Mouse (Mus musculus) liver, postnatal 0 days (tissue): ENCODE data around the gene Ncbp1. TPM values are rescaled to one million over a fixed set of nuclear protein-coding genes. Genes with fewer than 3 reads are reported as not detected.

ENCODE experiments used
- ATAC-seq: fragments of 200-750 bp; cut with Nextera tagmentation; 2 replicates; pipeline ENCODE4 v1.8.0; 2017; ENCODE audit warnings: mild to moderate bottlenecking, moderate library complexity
- DNase-seq: peaks from one replicate; pipeline ENCODE4 v3.0.0-alpha.2; 2016
- H3K27ac ChIP-seq: fragments of 300-500 bp; sonication (generic); 2 replicates; pipeline ENCODE4 v1.5.1; 2014; ENCODE audit warnings: antibody characterized with exemption, moderate library complexity, mild to moderate bottlenecking, low read depth
- H3K27me3 ChIP-seq: fragments of 300-500 bp; sonication (generic); 2 replicates; pipeline ENCODE4 v1.6.1; 2014; ENCODE audit warnings: low read length, control low read depth, mixed read lengths; ENCODE audit not compliant: insufficient read depth
- H3K36me3 ChIP-seq: fragments of 300-500 bp; sonication (generic); replicated peaks from 2 replicates; pipeline ENCODE4 v1.6.1; 2014; ENCODE audit warnings: mild to moderate bottlenecking, control low read depth, low read length, moderate library complexity, mixed read lengths; ENCODE audit not compliant: insufficient read depth
- H3K4me1 ChIP-seq: fragments of 300-500 bp; sonication (generic); 2 replicates; pipeline ENCODE4 v1.6.1; 2014; ENCODE audit warnings: antibody characterized with exemption, mild to moderate bottlenecking, control low read depth; ENCODE audit not compliant: insufficient read depth
- H3K4me2 ChIP-seq: fragments of 300-500 bp; sonication (generic); 2 replicates; pipeline ENCODE4 v1.6.1; 2014; ENCODE audit warnings: low read depth, mild to moderate bottlenecking, low read length, moderate library complexity, mixed read lengths
- H3K4me3 ChIP-seq: fragments of 300-500 bp; sonication (generic); 2 replicates; pipeline ENCODE4 v1.5.1; 2014; ENCODE audit warnings: low read depth, low read length
- H3K9ac ChIP-seq: fragments of 300-500 bp; sonication (generic); replicated peaks from 2 replicates; pipeline ENCODE4 v1.6.1; 2014; ENCODE audit warnings: mild to moderate bottlenecking, moderate library complexity
- H3K9me3 ChIP-seq: fragments of 300-500 bp; sonication (generic); 2 replicates; pipeline ENCODE4 v1.6.1; 2016; ENCODE audit warnings: mild to moderate bottlenecking, control low read depth, low read length, mixed read lengths
- CTCF ChIP-seq: sonication (generic); IDR thresholded peaks from 2 replicates; pipeline ENCODE4 v1.5.1; 2016; ENCODE audit warnings: antibody characterized with exemption, low read depth
- EP300 ChIP-seq: IDR thresholded peaks from 2 replicates; pipeline ENCODE4 v1.6.1; 2016; ENCODE audit warnings: antibody characterized with exemption, low read depth, mild to moderate bottlenecking
- WGBS: fragments of 180-500 bp; shearing (Covaris S2); extraction: QIAGEN DNeasy Blood & Tissue Kit; methylation state at CpG from one replicate; pipeline ENCODE4 v1.1.7; 2014; ENCODE audit not compliant: insufficient replicate concordance; 5-methylcytosine and 5-hydroxymethylcytosine counted together
- polyA plus RNA-seq: library from polyadenylated mRNA; unstranded; fragments of >200 nt; fragmentation: Nextera tagmentation; extraction: Ambion mirVana; gene quantifications from 2 replicates; pipeline ENCODE4 v1.2.1, GENCODE M21; 2015

Ncbp1 gene
- polyA plus RNA-seq = 18.2 and 19.6 TPM in 2 replicates

DNA sequence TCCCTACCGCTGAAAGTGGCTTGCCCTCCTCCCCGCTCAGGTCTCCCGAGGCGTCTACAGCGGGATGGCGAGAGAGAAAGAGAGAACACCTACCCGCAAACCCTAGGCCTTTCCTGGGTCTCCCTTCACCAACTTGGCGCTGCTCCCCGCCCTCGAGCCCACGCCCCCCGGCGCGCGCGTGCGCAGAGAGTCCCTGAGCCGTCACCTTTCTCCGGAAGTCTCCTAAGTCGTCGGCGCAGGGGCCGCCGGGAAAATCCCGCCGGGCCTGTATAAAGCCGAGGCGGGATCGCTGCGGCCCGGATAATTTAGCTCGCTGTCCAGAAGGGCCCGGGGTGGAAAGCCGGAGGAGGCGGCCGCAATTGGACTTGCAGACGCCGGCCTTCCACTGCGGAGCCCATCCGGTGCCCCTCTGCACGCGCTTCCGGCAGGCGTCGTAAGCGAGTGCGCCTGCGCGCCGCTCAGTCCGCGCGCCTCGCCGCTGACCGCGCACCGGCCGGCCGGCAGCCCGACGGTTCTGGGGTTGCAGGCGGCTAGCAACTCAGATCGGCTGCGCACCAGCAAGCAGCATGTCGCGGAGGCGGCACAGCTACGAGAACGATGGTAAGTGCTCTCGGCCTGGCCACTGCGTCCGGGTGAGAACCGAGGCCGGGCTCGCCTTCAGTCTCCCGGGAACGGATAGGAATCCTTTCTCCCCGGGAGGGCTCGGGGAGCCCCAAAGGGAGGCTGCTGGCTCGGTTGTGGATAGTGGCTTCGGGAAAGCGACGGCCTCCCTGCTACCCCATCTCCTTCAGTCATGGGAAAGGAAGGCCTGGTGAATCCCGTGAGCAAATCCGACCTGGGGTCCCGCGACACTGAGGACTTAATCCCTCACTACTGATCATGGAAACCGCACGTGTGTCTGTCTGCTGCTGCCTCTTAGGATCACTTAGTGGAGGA lies at the start of gene Ncbp1, which contains the start of gene Tstd2:
TSS of gene Ncbp1 (plus strand) at position 327 of the 936 bp plus-strand sequence.
TSS of gene Tstd2 (minus strand) at position 408 of the 936 bp plus-strand sequence.
- peak within 1 kb of the TSS; percentile 90 for H3K4me3 ChIP-seq
- H3K9ac ChIP-seq = peak within 1 kb of the TSS; percentile 90
- WGBS = under 1% methylated on average over 86 of the region's 90 CpGs
- no peaks in the 10 kb centered on the region for H3K27me3 ChIP-seq
- ATAC-seq (peak; percentile 91), DNase-seq (peak; percentile 95)
- peak within 1 kb of the TSS; percentile 97 for H3K4me2 ChIP-seq
- H3K9me3 ChIP-seq = no peaks in the 10 kb centered on the region
- H3K4me1 ChIP-seq = peaks cover 24% of the 10 kb centered on the region
- H3K36me3 ChIP-seq = peaks cover 9% of the 10 kb centered on the region
- TF ChIP-seq CTCF (no peak), EP300 (no peak; the same call in 1 of the 2 replicates)
- peak within 1 kb of the TSS; percentile 91 for H3K27ac ChIP-seq

GRCm38 (mm10) chr4:46089524-46090125 lies 48.8 kb upstream of the Ncbp1 start:
- Histone ChIP-seq H3K4me2 (no peak overlapping the region), H3K27me3 (no peaks in the 10 kb centered on the region), H3K9me3 (no peaks in the 10 kb centered on the region), H3K27ac (no peak overlapping the region), H3K4me1 (no peaks in the 10 kb centered on the region), H3K36me3 (peaks cover 25% of the 10 kb centered on the region), H3K9ac (no peak overlapping the region), H3K4me3 (no peak overlapping the region)
- DNase-seq (no peak), ATAC-seq (no peak)
- 91% methylated on average over 14 of the region's 14 CpGs for WGBS
- TF ChIP-seq CTCF = no peak
- TF ChIP-seq EP300 = no peak

DNA sequence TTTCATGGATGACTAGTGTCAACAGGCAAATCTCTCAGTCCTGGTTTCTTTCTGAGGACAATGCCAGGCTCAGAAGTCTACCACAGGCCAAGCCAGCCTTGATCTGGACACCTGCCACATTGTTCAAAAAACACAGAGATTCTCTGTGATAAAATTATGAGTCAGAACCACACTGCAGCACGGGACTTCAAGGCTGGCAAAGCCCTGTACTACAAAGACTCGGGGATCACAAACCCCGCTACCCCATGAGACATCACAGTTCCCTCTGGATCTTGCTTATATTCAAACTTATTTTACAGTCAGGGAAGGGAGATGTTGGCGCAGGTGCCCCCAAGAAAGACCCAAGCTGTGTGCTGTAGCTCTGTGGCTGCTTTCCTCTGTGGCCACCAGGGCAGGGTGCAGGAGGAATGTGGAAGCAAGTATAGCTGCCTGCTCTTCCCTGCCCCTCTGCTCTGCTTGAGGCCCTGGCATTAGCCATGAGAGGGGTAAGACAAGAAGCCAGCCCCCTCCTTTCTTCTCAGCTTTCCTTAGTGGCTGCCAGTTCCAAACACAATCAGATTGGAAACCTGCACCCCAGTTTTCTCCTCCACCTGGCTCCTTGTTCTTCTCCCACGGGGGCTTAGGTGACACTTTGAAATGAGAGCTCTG lies 45.9 kb upstream of the Ncbp1 start:
- Histone ChIP-seq H3K36me3 (peaks cover 20% of the 10 kb centered on the region; the same call in 1 of the 2 replicates), H3K4me3 (no peak overlapping the region), H3K9me3 (no peaks in the 10 kb centered on the region), H3K4me2 (no peak overlapping the region), H3K4me1 (no peaks in the 10 kb centered on the region), H3K9ac (no peak overlapping the region), H3K27ac (no peak overlapping the region), H3K27me3 (no peaks in the 10 kb centered on the region)
- 90% methylated on average over 5 of the region's 5 CpGs for WGBS
- ATAC-seq = no peak
- no peak for TF ChIP-seq CTCF
- no peak for TF ChIP-seq EP300
- no peak for DNase-seq

DNA sequence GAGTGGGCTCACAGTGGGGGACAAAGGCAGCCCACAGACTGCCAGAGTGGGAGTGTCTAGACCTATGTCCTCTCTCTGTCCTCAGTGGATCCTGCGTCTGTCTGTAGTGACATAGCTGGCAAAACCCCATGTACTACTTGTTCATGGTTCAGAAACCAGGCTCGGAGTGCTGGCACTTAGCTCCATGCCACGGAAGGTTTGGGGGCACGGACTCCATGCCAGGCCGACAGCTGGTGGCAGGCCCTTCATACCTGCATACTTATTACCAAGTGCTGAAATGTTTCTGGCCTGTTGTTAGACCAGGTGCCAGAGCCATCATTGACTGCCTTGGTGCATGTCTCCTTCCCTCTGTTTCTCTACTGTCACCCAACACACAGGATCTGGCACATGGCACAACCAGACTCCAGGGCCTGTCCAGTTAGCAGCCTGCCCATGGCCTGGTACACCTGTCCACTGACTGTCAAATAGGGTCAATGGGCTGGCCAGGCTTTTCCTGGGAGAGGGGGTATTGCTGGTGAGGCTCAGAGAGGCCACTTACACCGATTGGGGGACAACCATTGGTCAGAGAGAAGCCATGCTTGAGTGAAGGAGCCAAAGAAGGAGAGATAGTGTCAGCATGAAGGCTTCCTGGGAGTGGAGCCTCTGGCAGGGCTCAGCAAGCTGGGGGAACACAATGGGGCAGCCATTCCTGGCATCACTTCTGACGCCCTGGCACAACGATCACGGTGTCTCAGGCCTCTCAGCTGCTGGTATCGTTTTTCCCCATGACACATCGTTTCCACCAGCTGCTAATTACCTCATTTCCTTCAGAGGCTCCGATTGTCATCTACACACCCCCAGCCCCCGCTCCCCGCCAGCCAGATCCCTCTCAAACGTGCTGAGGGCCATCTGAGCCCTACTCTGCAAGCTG lies 43.2 kb upstream of the Ncbp1 start:
- Histone ChIP-seq H3K4me3 (no peak overlapping the region), H3K4me2 (no peak overlapping the region), H3K9me3 (no peaks in the 10 kb centered on the region), H3K4me1 (no peaks in the 10 kb centered on the region), H3K36me3 (peaks cover 27% of the 10 kb centered on the region; the same call in 1 of the 2 replicates), H3K27ac (no peak overlapping the region), H3K27me3 (no peaks in the 10 kb centered on the region), H3K9ac (no peak overlapping the region)
- no peak for DNase-seq
- WGBS = 57% methylated on average over 15 of the region's 15 CpGs
- ATAC-seq = no peak
- TF ChIP-seq EP300 (no peak), CTCF (no peak)

DNA sequence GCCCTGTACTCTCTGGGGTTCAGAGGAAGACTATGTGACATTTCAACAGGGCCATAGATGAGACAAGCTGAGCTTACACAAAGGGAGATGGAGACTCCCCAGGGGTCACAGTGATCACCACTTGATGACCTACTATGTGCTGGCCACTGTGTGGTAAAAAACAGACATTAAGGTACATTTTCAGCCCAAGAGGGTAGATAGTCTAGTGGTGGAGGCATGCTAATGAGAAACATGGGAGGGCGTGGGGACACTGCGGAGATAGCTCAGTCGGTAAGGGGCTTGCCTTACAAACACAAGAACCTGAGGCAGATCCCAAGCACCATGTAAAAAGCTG lies 42.6 kb upstream of the Ncbp1 start:
- WGBS = 94% methylated on average over 3 of the region's 3 CpGs
- no peak for ATAC-seq

More for the DNA sequence above, 42.6 kb upstream of the Ncbp1 start:
- no peak overlapping the region for H3K9ac ChIP-seq
- no peak overlapping the region for H3K4me3 ChIP-seq
- H3K27ac ChIP-seq = no peak overlapping the region
- H3K9me3 ChIP-seq = no peaks in the 10 kb centered on the region
- H3K36me3 ChIP-seq = peaks cover 27% of the 10 kb centered on the region; the same call in 1 of the 2 replicates
- TF ChIP-seq CTCF (no peak), EP300 (no peak)
- no peak overlapping the region for H3K4me2 ChIP-seq
- DNase-seq = no peak
- no peaks in the 10 kb centered on the region for H3K27me3 ChIP-seq
- 0 out of 2 replicates have a peak, but pooled peaks cover under 1% of the 10 kb centered on the region for H3K4me1 ChIP-seq
